Mouse (Mus musculus): ENCODE measurements around the gene Gm5169. TPM values are rescaled to one million over a fixed set of nuclear protein-coding genes. Genes with fewer than 3 reads are reported as not detected.

The Gm5169 gene
- not detected for polyA plus RNA-seq (2014; fragmentation: Illumina TruSeq; extraction: RNeasy Lipid Tissue Mini Kit (QIAGEN cat#74804))

GRCm38 (mm10) chrX:25301355-25301754 is at the start of gene Gm5169:
Gm5169 (minus strand) TSS chrX:25301455.

Data from ovary, adult 10 weeks (tissue).